Mouse (Mus musculus) kidney, adult 11 months (tissue): ENCODE measurements around the gene Rab5c.

Source experiments
- DNase-seq: peaks from one replicate; pipeline ENCODE4 v3.0.0; 2022

Gene Rab5c

GRCm38 (mm10) chr11:100738066-100738604, at the start of gene Rab5c:
TSS of gene Rab5c (minus strand) at chr11:100738215.
- DNase-seq, result peak; percentile 99

- DNase-seq, result no peak
Observed at GRCm38 (mm10) chr11:100785774-100786173, 47.8 kb upstream of the Rab5c start.

- no peak for DNase-seq
Observed at GRCm38 (mm10) chr11:100784286-100784685, 46.3 kb upstream of the Rab5c start.

- DNase-seq, result peak; percentile 91
Observed at GRCm38 (mm10) chr11:100782568-100782967, 44.6 kb upstream of the Rab5c start.

GRCm38 (mm10) chr11:100781763-100782475, 43.9 kb upstream of the Rab5c start:
- no peak for DNase-seq

- no peak for DNase-seq
Observed at GRCm38 (mm10) chr11:100780247-100780646, 42.2 kb upstream of the Rab5c start.

GRCm38 (mm10) chr11:100778069-100778468, 40.1 kb upstream of the Rab5c start:
- DNase-seq, result no peak

GRCm38 (mm10) chr11:100775921-100776320, 37.9 kb upstream of the Rab5c start:
- DNase-seq, result no peak

GRCm38 (mm10) chr11:100774261-100774660, 36.2 kb upstream of the Rab5c start:
- no peak for DNase-seq

- peak; percentile 90 for DNase-seq
Observed at GRCm38 (mm10) chr11:100770646-100771408, 32.8 kb upstream of the Rab5c start, which contains the start of gene Ghdc. TSS of gene Ghdc (minus strand) at chr11:100770957.

- no peak for DNase-seq
Observed at GRCm38 (mm10) chr11:100769980-100770379, 32.0 kb upstream of the Rab5c start.

GRCm38 (mm10) chr11:100767871-100768270, 29.9 kb upstream of the Rab5c start:
- peak; percentile 54 for DNase-seq

GRCm38 (mm10) chr11:100766726-100767125, 28.7 kb upstream of the Rab5c start:
- peak; percentile 74 for DNase-seq

- DNase-seq, result no peak
Observed at GRCm38 (mm10) chr11:100762831-100763230, 24.8 kb upstream of the Rab5c start, which contains the start of gene Hcrt. TSS of gene Hcrt (minus strand) at chr11:100762931.

GRCm38 (mm10) chr11:100761547-100762045, 23.6 kb upstream of the Rab5c start:
- peak; percentile 84 for DNase-seq

- DNase-seq, result peak; percentile 47
Observed at GRCm38 (mm10) chr11:100759611-100760233, 21.7 kb upstream of the Rab5c start, which contains the start of gene Kcnh4. TSS of gene Kcnh4 (minus strand) at chr11:100759942.

- no peak for DNase-seq
Observed at GRCm38 (mm10) chr11:100758707-100759610, 20.9 kb upstream of the Rab5c start.

- DNase-seq, result no peak
Observed at GRCm38 (mm10) chr11:100757566-100757965, 19.6 kb upstream of the Rab5c start.

GRCm38 (mm10) chr11:100756476-100756875, 18.5 kb upstream of the Rab5c start:
- no peak for DNase-seq

- no peak for DNase-seq
Observed at GRCm38 (mm10) chr11:100754693-100755057, 16.7 kb upstream of the Rab5c start.

GRCm38 (mm10) chr11:100754021-100754692, 16.1 kb upstream of the Rab5c start:
- no peak for DNase-seq
